In the genomic region with DNA sequence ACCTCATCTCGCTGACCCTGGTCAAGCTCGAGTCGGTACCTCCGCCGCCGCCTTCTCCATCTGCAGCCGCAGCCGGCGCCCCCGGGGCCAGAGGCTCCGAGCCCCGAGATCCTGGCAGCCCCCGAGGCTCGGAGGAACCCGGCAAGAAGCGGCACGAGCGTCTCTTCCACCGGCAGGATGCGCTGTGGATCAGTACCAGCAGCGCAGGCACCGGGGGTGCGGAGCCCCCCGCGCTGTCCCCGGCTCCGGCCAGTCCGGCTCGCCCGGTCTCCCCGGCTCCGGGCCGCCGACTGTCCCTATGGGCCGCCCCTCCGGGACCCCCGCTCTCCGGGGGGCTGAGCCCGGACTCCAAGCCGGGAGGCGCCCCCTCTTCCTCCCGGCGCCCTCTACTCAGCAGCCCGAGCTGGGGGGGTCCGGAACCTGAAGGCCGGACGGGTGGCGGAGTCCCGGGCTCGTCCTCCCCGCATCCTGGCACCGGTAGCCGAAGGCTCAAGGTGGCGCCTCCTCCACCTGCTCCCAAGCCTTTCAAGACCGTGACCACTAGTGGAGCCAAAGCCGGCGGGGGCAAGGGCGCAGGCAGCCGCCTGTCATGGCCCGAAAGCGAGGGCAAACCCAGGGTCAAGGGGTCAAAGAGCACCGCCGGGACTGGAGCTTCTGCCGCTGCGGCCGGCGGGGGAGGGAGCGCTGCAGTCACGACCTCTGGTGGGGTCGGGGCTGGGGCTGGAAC, we compare ENCODE assay signal across 9 mouse cellular contexts. TPM values are rescaled to one million over a fixed set of nuclear protein-coding genes. Genes with fewer than 3 reads are reported as not detected.
A peak's percentile ranks its signal among the peaks of the same experiment; 100 is the strongest.
DNase-seq lines count a peak whose midpoint lies in the region; ATAC-seq lines count a peak whose summit lies in the region.
"Had no signal": no experiment of that assay in that cellular context is flagged by ENCODE, and none has a peak within 500 bp of the region (broad histone marks: within the 10 kb centered on the region; RNA-seq: fewer than 3 reads in every experiment).

No protein-coding gene starts in this region.

- 0 out of 2 replicates have a peak, but pooled peaks have one; percentile 10 for ATAC-seq in kidney, embryonic 14.5 days (ENCODE audit: low FRiP score, low TSS enrichment)
- no peak for ATAC-seq in liver, embryonic 15.5 days (ENCODE audit: insufficient read depth)

- H3K4me2 ChIP-seq in kidney, embryonic 14.5 days (replicated peaks; ENCODE audit: low read depth, low read length), result peak overlapping the region; percentile 96
- peak overlapping the region; percentile 67 for H3K4me2 ChIP-seq in liver, embryonic 15.5 days

- peaks cover 28% of the 10 kb centered on the region for H3K4me1 ChIP-seq in kidney, embryonic 14.5 days (ENCODE audit: control insufficient read depth, insufficient read depth, low read length)
- H3K4me1 ChIP-seq in liver, embryonic 15.5 days (replicated peaks), result peaks cover 77% of the 10 kb centered on the region

- no peak for DNase-seq in kidney, adult 18-20 months
- DNase-seq in cerebellum, postnatal 10 days, result peak; percentile 79 to 80
- DNase-seq in heart, postnatal 4 days, result peak; percentile 35
- no peak for DNase-seq in thymus, postnatal 4 days
- no peak for DNase-seq in T-cell, adult 2 months (ENCODE audit: low spot score)
- DNase-seq in urinary bladder, adult 18-20 months (ENCODE audit: low spot score in 2 of 2), result no peak

- WGBS in kidney, embryonic 14.5 days, result 2% methylated on average over 58 of the region's 70 CpGs
- 48% methylated on average over 70 of the region's 70 CpGs for WGBS in liver, embryonic 15.5 days (ENCODE audit: insufficient replicate concordance)

- no peaks in the 10 kb centered on the region for H3K36me3 ChIP-seq in kidney, embryonic 14.5 days (ENCODE audit: control insufficient read depth, insufficient read depth, low read length)
- no peaks in the 10 kb centered on the region; the same call in 1 of the 2 replicates for H3K36me3 ChIP-seq in liver, embryonic 15.5 days (replicated peaks)

- no peaks in the 10 kb centered on the region for H3K9me3 ChIP-seq in kidney, embryonic 14.5 days (ENCODE audit: control insufficient read depth, low read length)
- no peaks in the 10 kb centered on the region for H3K9me3 ChIP-seq in liver, embryonic 15.5 days (replicated peaks)

- H3K4me3 ChIP-seq in kidney, embryonic 14.5 days (ENCODE audit: low read length), result peak overlapping the region; percentile 51
- H3K4me3 ChIP-seq in liver, embryonic 15.5 days (replicated peaks), result peak overlapping the region; percentile 37

- peaks cover 76% of the 10 kb centered on the region for H3K27me3 ChIP-seq in kidney, embryonic 14.5 days (ENCODE audit: control insufficient read depth, insufficient read depth, low read length)
- H3K27me3 ChIP-seq in liver, embryonic 15.5 days, result peaks cover 59% of the 10 kb centered on the region

- no peak overlapping the region for H3K27ac ChIP-seq in kidney, embryonic 14.5 days (ENCODE audit: low read depth, low read length)
- no peak overlapping the region for H3K27ac ChIP-seq in liver, embryonic 15.5 days (replicated peaks)

- peak overlapping the region; percentile 53 for H3K9ac ChIP-seq in kidney, embryonic 14.5 days (ENCODE audit: low read depth, low read length)
- H3K9ac ChIP-seq in liver, embryonic 15.5 days, result no peak overlapping the region

RNA-seq across cellular contexts. Expression of gene Agap2, which starts 4.7 kb away (rescaled TPM):
- polyA plus RNA-seq in kidney, embryonic 14.5 days (2014; fragmentation: Nextera tagmentation; extraction: Ambion mirVana), result 0.07 and 0.61 TPM in 2 replicates
- 1 to 10 TPM; 2.1 to 2.8 TPM for total RNA-seq in heart, postnatal 4 days (2021)
- 0.35 and 0.67 TPM in 2 replicates for polyA plus RNA-seq in liver, embryonic 15.5 days (2015; fragmentation: Nextera tagmentation; extraction: Ambion mirVana)

RNA-seq across cellular contexts. Expression of gene Tspan31, which starts 9.8 kb away (rescaled TPM):
- 106 and 153 TPM in 2 replicates for polyA plus RNA-seq in kidney, embryonic 14.5 days (2014; fragmentation: Nextera tagmentation; extraction: Ambion mirVana)
- 10 to 100 TPM; 49.2 to 49.7 TPM for total RNA-seq in heart, postnatal 4 days (2021)
- 77.4 and 84.3 TPM in 2 replicates for polyA plus RNA-seq in liver, embryonic 15.5 days (2015; fragmentation: Nextera tagmentation; extraction: Ambion mirVana)

RNA-seq across cellular contexts. Expression of gene Cdk4, which starts 16.5 kb away (rescaled TPM):
- 2,221 and 2,763 TPM in 2 replicates for polyA plus RNA-seq in kidney, embryonic 14.5 days (2014; fragmentation: Nextera tagmentation; extraction: Ambion mirVana)
- 100 to 1,000 TPM; 289 to 314 TPM for total RNA-seq in heart, postnatal 4 days (2021)
- polyA plus RNA-seq in liver, embryonic 15.5 days (2015; fragmentation: Nextera tagmentation; extraction: Ambion mirVana), result 338 and 361 TPM in 2 replicates

RNA-seq across cellular contexts. Expression of gene March9, which starts 19.8 kb away (rescaled TPM):
- 1.5 and 2.6 TPM in 2 replicates for polyA plus RNA-seq in kidney, embryonic 14.5 days (2014; fragmentation: Nextera tagmentation; extraction: Ambion mirVana)
- total RNA-seq in heart, postnatal 4 days (2021), result 1 to 10 TPM; 1.7 to 1.8 TPM
- 0.03 TPM in 1 of 2 replicates, not detected in the other for polyA plus RNA-seq in liver, embryonic 15.5 days (2015; fragmentation: Nextera tagmentation; extraction: Ambion mirVana)

RNA-seq across cellular contexts. Expression of gene Cyp27b1, which starts 31.8 kb away (rescaled TPM):
- 0.36 and 0.41 TPM in 2 replicates for polyA plus RNA-seq in kidney, embryonic 14.5 days (2014; fragmentation: Nextera tagmentation; extraction: Ambion mirVana)
- under 1 TPM in 1 of 2 experiments, not detected in 1; 0.45 TPM for total RNA-seq in heart, postnatal 4 days (2021)
- not detected in 2 replicates for polyA plus RNA-seq in liver, embryonic 15.5 days (2015; fragmentation: Nextera tagmentation; extraction: Ambion mirVana)
- total RNA-seq: hematopoietic stem cell, adult 5-6 weeks had no signal

Comparison
In these comparisons a context has a peak if more than half of its experiments do, and no peak if none do; other contexts are left out.
1. DNase-seq: peak in cerebellum, postnatal 10 days (2 of 2) and heart, postnatal 4 days (single experiment); none in kidney, adult 18-20 months (single experiment), thymus, postnatal 4 days (single experiment), T-cell, adult 2 months (single experiment) and urinary bladder, adult 18-20 months (0 of 2).